Mouse (Mus musculus): ENCODE measurements around the gene Rtp4.

GRCm38 (mm10) chr16:23606651-23607050 is 86.6 kb downstream of the Rtp4 start:
- TF ChIP-seq CTCF (conservative IDR thresholded peaks at IDR 0.05; ENCODE audit: low read length) (no peak), NANOG (IDR thresholded peaks at IDR 0.05; ENCODE audit: borderline replicate concordance, low read length) (no peak), POU5F1 (IDR thresholded peaks at IDR 0.05; ENCODE audit: borderline replicate concordance, low read length) (no peak)
